Mouse (Mus musculus): ENCODE results near the gene Mydgf. TPM values are rescaled to one million over a fixed set of nuclear protein-coding genes. Genes with fewer than 3 reads are reported as not detected.
A peak's percentile ranks its signal among the peaks of the same experiment; 100 is the strongest.

Mydgf gene
- polyA plus RNA-seq (2015; fragmentation: Nextera tagmentation; extraction: Ambion mirVana): 59.7 and 63.2 TPM in 2 replicates

DNA sequence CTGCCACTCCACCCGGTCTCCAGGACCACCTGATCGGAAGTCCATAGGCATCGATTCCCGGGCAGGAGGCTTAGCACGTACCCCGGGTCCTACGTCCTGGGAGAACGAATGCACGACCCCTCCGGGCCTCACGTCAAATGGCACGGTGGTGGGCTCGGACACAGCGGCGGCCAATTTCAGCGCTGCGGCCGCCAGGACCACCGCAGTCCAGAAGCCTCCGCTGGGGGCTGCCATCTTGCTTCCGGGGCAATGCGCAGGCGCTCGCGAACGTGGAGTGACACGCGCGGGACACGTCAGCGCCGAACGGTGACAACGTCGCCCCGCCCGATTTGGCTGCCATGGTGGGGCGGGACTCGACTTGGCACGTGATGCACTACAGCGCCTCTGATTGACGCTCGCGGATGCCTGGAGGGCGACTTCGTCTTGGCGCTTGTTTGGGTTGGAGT lies at the start of gene Mydgf:
TSS of gene Mydgf (minus strand) at position 263 of the 446 bp plus-strand sequence.
- WGBS: under 1% methylated on average over 47 of the region's 47 CpGs
- peak; percentile 96 for ATAC-seq (replicated peaks)
- peaks cover 48% of the 10 kb centered on the region for H3K36me3 ChIP-seq

GRCm38 (mm10) chr17:56233389-56233788 lies 49.7 kb upstream of the Mydgf start:
- Histone ChIP-seq H3K27me3 (no peaks in the 10 kb centered on the region), H3K27ac (replicated peaks) (peak overlapping the region; percentile 59), H3K9ac (replicated peaks) (no peak overlapping the region), H3K4me3 (peak overlapping the region; percentile 7; the same call in 1 of the 2 replicates), H3K36me3 (no peaks in the 10 kb centered on the region), H3K9me3 (no peaks in the 10 kb centered on the region), H3K4me2 (replicated peaks) (peak overlapping the region; percentile 35), H3K4me1 (peaks cover 13% of the 10 kb centered on the region)
- ATAC-seq (replicated peaks): 0 out of 2 replicates have a peak, but pooled peaks have one; percentile 15
- 47% methylated on average over 8 of the region's 8 CpGs for WGBS

More for the DNA sequence above, at the start of gene Mydgf:
- no peaks in the 10 kb centered on the region for H3K9me3 ChIP-seq
- H3K4me2 ChIP-seq (replicated peaks): peak within 1 kb of the TSS; percentile 94
- H3K4me1 ChIP-seq: peaks cover 12% of the 10 kb centered on the region
- peak within 1 kb of the TSS; percentile 80 for H3K9ac ChIP-seq (replicated peaks)
- no peaks in the 10 kb centered on the region for H3K27me3 ChIP-seq
- peak within 1 kb of the TSS; percentile 61 for H3K27ac ChIP-seq (replicated peaks)
- H3K4me3 ChIP-seq: peak within 1 kb of the TSS; percentile 83

- H3K4me2 ChIP-seq (replicated peaks): no peak overlapping the region
- no peaks in the 10 kb centered on the region for H3K27me3 ChIP-seq
- no peak overlapping the region for H3K27ac ChIP-seq (replicated peaks)
- peaks cover 13% of the 10 kb centered on the region for H3K4me1 ChIP-seq
- H3K4me3 ChIP-seq: no peak overlapping the region
- no peaks in the 10 kb centered on the region for H3K36me3 ChIP-seq
- no peak for ATAC-seq (replicated peaks)
- no peaks in the 10 kb centered on the region for H3K9me3 ChIP-seq
- H3K9ac ChIP-seq (replicated peaks): no peak overlapping the region
- 62% methylated on average over 10 of the region's 10 CpGs for WGBS
Measured at GRCm38 (mm10) chr17:56229943-56230342, 46.2 kb upstream of the Mydgf start.

GRCm38 (mm10) chr17:56226566-56226965 lies 42.8 kb upstream of the Mydgf start:
- no peak overlapping the region for H3K27ac ChIP-seq (replicated peaks)
- 86% methylated on average over 3 of the region's 3 CpGs for WGBS
- H3K9ac ChIP-seq (replicated peaks): no peak overlapping the region
- H3K4me1 ChIP-seq: no peaks in the 10 kb centered on the region
- H3K4me3 ChIP-seq: no peak overlapping the region
- no peaks in the 10 kb centered on the region for H3K36me3 ChIP-seq
- H3K27me3 ChIP-seq: no peaks in the 10 kb centered on the region
- H3K9me3 ChIP-seq: no peaks in the 10 kb centered on the region
- no peak for ATAC-seq (replicated peaks)
- H3K4me2 ChIP-seq (replicated peaks): no peak overlapping the region

GRCm38 (mm10) chr17:56224916-56225315 lies 41.2 kb upstream of the Mydgf start:
- no peak for ATAC-seq (replicated peaks)

DNA sequence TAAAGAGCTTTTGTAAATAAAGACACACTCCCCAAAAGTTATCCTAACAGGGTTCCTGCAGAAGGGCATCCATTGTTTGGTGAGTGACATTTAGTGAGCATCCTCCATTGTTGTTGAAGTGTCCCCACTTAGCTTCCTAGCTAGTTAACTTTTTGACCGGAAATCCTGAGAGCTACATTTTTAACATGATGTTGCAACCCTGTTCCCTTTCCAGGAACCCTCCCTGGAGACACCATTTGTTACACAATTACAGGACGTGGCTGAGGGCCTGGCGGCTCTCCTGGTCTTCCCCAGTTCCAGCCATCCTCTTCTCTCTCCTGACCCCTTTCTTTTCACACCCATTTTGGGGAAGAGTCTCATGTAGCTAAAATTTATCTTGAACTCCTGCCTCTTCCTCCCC lies 36.1 kb upstream of the Mydgf start:
- Histone ChIP-seq H3K4me2 (replicated peaks) (no peak overlapping the region), H3K27me3 (no peaks in the 10 kb centered on the region), H3K4me1 (peaks cover 27% of the 10 kb centered on the region), H3K9me3 (no peaks in the 10 kb centered on the region), H3K9ac (replicated peaks) (no peak overlapping the region), H3K4me3 (no peak overlapping the region), H3K36me3 (no peaks in the 10 kb centered on the region), H3K27ac (replicated peaks) (no peak overlapping the region)
- ATAC-seq (replicated peaks): no peak
- WGBS: 76% methylated on average over 3 of the region's 3 CpGs

More at GRCm38 (mm10) chr17:56224916-56225315, 41.2 kb upstream of the Mydgf start:
- H3K36me3 ChIP-seq: no peaks in the 10 kb centered on the region
- no peaks in the 10 kb centered on the region for H3K4me1 ChIP-seq
- H3K9ac ChIP-seq (replicated peaks): no peak overlapping the region
- no peak overlapping the region for H3K4me3 ChIP-seq
- H3K27ac ChIP-seq (replicated peaks): no peak overlapping the region
- 48% methylated on average over 1 of the region's 1 CpGs for WGBS
- H3K4me2 ChIP-seq (replicated peaks): no peak overlapping the region
- H3K27me3 ChIP-seq: no peaks in the 10 kb centered on the region
- no peaks in the 10 kb centered on the region for H3K9me3 ChIP-seq

DNA sequence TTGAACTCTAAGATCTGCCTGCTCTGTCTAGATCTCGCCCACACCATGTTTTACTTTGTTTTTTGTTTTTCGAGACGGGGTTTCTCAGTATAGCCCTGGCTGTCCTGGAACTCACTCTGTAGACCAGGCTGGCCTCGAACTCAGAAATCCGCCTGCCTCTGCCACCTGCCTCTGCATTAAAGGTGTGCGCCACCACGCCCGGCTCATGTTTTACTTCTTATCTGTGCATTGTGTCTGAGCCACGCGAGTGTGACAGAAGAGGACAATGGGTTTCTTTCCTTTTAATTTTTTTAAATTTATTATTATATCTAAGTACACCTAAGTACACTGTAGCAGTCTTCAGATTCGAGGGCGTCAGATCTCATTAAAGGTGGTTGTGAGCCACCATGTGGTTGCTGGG lies 35.5 kb upstream of the Mydgf start:
- Histone ChIP-seq H3K4me1 (peaks cover 32% of the 10 kb centered on the region), H3K4me2 (replicated peaks) (peak overlapping the region; percentile 72), H3K27me3 (no peaks in the 10 kb centered on the region), H3K27ac (replicated peaks) (peak overlapping the region; percentile 92), H3K36me3 (no peaks in the 10 kb centered on the region), H3K4me3 (peak overlapping the region; percentile 77), H3K9ac (replicated peaks) (peak overlapping the region; percentile 84), H3K9me3 (no peaks in the 10 kb centered on the region)
- ATAC-seq (replicated peaks): 0 out of 2 replicates have a peak, but pooled peaks have one; percentile 37
- 48% methylated on average over 12 of the region's 12 CpGs for WGBS

DNA sequence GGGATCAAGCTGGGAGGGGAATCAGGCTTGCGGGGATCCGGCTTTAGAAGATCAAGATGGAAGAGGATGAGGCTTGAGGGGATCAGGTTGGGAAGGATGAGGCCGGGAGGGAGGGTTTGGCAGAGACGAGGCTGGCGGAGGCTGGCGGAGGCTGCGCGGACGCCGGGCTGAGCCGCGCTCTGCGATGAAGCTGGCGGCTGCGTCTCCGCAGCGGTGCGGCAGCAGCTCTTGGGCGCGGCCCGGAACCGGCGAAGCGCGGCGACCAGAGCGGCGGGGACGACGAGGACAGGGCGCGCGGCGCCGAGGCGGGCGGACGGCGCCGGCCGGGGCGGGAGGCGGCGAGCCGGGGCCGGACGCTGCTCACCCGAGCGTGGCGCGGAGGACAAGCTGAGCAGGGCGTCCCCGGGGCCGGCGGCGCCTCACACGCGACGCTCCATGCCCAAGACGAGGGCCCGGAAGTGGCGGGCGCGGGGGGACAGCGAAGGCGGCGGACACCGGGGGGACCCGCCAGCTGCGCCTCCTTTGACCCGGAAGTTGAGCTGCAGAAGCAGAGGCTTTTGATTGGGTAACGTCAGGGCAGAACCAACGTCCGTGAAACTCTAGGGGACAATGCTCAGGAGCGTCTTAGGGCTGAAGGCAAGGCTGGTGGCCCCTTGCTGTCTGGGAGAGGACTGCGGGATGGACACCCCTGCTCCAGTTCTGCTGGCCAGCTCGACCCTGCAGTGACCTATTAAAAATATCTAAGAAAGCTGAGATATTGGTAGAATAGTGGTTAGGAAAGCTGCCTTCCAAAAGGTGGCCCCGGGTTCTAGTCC lies 34.9 kb upstream of the Mydgf start, which contains the start of gene Dpp9:
TSS of gene Dpp9 (minus strand) at position 529 of the 815 bp plus-strand sequence.
- H3K9ac ChIP-seq (replicated peaks): peak within 1 kb of the TSS; percentile 84
- peak within 1 kb of the TSS; percentile 92 for H3K27ac ChIP-seq (replicated peaks)
- H3K4me3 ChIP-seq: peak within 1 kb of the TSS; percentile 77
- H3K36me3 ChIP-seq: no peaks in the 10 kb centered on the region
- ATAC-seq (replicated peaks): peak; percentile 99
- no peaks in the 10 kb centered on the region for H3K9me3 ChIP-seq
- H3K4me2 ChIP-seq (replicated peaks): peak within 1 kb of the TSS; percentile 72
- H3K4me1 ChIP-seq: peaks cover 33% of the 10 kb centered on the region
- H3K27me3 ChIP-seq: no peaks in the 10 kb centered on the region
- under 1% methylated on average over 75 of the region's 78 CpGs for WGBS

DNA sequence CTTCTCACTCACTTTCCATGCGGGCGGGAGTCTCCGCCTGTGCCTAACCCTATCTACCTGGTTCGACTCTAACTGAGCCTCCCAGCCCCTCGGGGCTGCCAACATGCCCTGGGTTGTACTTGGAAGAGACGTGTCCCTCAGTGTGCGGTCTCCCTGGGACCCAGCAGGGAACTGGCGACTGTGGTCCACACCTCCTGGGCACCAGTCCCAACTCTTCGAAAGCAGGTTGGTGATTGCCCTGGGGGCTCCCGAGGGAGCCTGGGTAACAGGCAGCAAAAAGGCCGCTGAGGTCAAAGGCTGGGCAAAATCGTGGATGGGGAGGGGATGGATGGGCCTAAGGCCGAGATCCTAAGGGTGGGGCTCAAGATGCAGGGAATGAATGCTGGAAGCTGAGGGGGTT lies 34.0 kb upstream of the Mydgf start:
- Histone ChIP-seq H3K27me3 (no peaks in the 10 kb centered on the region), H3K4me2 (replicated peaks) (peak overlapping the region; percentile 72), H3K36me3 (no peaks in the 10 kb centered on the region), H3K9me3 (no peaks in the 10 kb centered on the region), H3K9ac (replicated peaks) (peak overlapping the region; percentile 84), H3K4me3 (peak overlapping the region; percentile 77), H3K27ac (replicated peaks) (no peak overlapping the region), H3K4me1 (peaks cover 33% of the 10 kb centered on the region)
- ATAC-seq (replicated peaks): no peak
- WGBS: 65% methylated on average over 13 of the region's 13 CpGs

DNA sequence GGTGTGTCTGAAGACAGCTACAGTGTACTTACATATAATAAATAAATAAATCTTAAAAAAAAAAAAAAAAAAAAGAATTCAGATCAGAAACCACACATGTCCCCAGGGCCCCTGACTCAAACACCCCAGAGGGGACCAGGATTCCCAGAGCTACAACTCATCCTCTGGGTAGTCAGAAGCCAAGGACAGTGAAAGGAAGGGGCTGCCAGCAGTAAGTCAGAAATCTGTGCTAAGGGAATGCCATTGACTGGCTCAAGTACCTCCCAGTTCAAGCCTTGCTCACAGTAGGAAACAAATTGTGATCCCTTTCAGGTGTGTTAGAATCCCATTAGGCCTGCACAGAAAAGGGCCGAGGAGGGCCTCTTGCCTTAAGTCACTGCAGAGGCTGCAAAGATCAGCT lies 30.5 kb upstream of the Mydgf start:
- Histone ChIP-seq H3K9me3 (no peaks in the 10 kb centered on the region), H3K4me2 (replicated peaks) (no peak overlapping the region), H3K4me3 (no peak overlapping the region), H3K27ac (replicated peaks) (no peak overlapping the region), H3K4me1 (peaks cover 33% of the 10 kb centered on the region), H3K9ac (replicated peaks) (no peak overlapping the region), H3K27me3 (no peaks in the 10 kb centered on the region), H3K36me3 (peaks cover 26% of the 10 kb centered on the region)
- no peak for ATAC-seq (replicated peaks)
- 65% methylated on average over 1 of the region's 1 CpGs for WGBS

- 78% methylated on average over 6 of the region's 6 CpGs for WGBS
- H3K4me1 ChIP-seq: peaks cover 28% of the 10 kb centered on the region
- H3K4me2 ChIP-seq (replicated peaks): no peak overlapping the region
- H3K9ac ChIP-seq (replicated peaks): no peak overlapping the region
- H3K27ac ChIP-seq (replicated peaks): no peak overlapping the region
- no peaks in the 10 kb centered on the region for H3K27me3 ChIP-seq
- no peaks in the 10 kb centered on the region for H3K9me3 ChIP-seq
- peaks cover 40% of the 10 kb centered on the region for H3K36me3 ChIP-seq
- H3K4me3 ChIP-seq: no peak overlapping the region
- no peak for ATAC-seq (replicated peaks)
Measured at GRCm38 (mm10) chr17:56212676-56213075, 29.0 kb upstream of the Mydgf start.

DNA sequence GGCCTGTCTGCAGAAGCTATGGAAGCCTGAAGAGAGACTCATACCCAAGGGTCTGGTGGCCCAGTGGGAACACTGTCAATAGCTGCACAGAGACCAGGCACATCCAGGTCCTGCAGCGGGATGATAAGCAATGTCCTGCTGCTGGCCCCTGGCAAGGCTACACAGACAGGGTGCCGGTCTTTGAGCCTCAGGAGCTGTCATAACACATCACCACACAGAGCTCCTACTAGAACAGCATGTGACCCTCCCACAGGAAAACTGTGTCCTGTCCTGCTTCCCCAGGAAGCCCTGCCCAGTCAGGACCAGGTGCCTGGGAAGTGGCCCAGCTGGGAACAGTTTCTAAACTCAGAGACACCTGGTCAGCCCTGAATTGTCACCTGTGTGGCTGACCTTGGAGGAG lies 27.4 kb upstream of the Mydgf start:
- 83% methylated on average over 2 of the region's 2 CpGs for WGBS
- ATAC-seq (replicated peaks): no peak
- Histone ChIP-seq H3K4me1 (peaks cover 13% of the 10 kb centered on the region), H3K27me3 (no peaks in the 10 kb centered on the region), H3K9me3 (no peaks in the 10 kb centered on the region), H3K4me3 (no peak overlapping the region), H3K4me2 (replicated peaks) (no peak overlapping the region), H3K27ac (replicated peaks) (no peak overlapping the region), H3K36me3 (peaks cover 54% of the 10 kb centered on the region), H3K9ac (replicated peaks) (no peak overlapping the region)
